Mouse (Mus musculus) CH12F3 (cell line): ENCODE results near the gene Plcb4.
"Not testable (repeated sequence)": the region's sequence is repeated elsewhere in the genome, so short reads cannot be mapped to it uniquely, and the experiment has no call there.

Experiments
- in situ Hi-C: fragments of 300-500 bp; cut with MboI; formaldehyde crosslinking; loops from 2 replicates; pipeline ENCODE4 v1.14.3; 2020; ENCODE audit warnings: low sequenced_read_pairs

The Plcb4 gene

GRCm38 (mm10) chr2:135712331-135712730, 53.5 kb downstream of the Plcb4 start:
- in situ Hi-C loops, result no loop called here

- in situ Hi-C loops, result no loop called here
Measured at GRCm38 (mm10) chr2:135712921-135713320, 54.1 kb downstream of the Plcb4 start.

- in situ Hi-C loops, result no loop called here
Measured at GRCm38 (mm10) chr2:135716180-135716579, 57.4 kb downstream of the Plcb4 start.

- in situ Hi-C loops, result no loop called here
Measured at GRCm38 (mm10) chr2:135717232-135718134, 58.7 kb downstream of the Plcb4 start.

- in situ Hi-C loops, result no loop called here
Measured at GRCm38 (mm10) chr2:135722109-135722508, 63.3 kb downstream of the Plcb4 start.

GRCm38 (mm10) chr2:135723387-135723786, 64.6 kb downstream of the Plcb4 start:
- in situ Hi-C loops, result no loop called here

- in situ Hi-C loops, result no loop called here
Measured at GRCm38 (mm10) chr2:135724489-135724888, 65.7 kb downstream of the Plcb4 start.

GRCm38 (mm10) chr2:135725362-135725761, 66.6 kb downstream of the Plcb4 start:
- in situ Hi-C loops, result no loop called here

GRCm38 (mm10) chr2:135727088-135727487, 68.3 kb downstream of the Plcb4 start:
- in situ Hi-C loops, result no loop called here

- in situ Hi-C loops, result no loop called here
Measured at GRCm38 (mm10) chr2:135727925-135728324, 69.1 kb downstream of the Plcb4 start.

GRCm38 (mm10) chr2:135731591-135731990, 72.8 kb downstream of the Plcb4 start:
- in situ Hi-C loops, result no loop called here

GRCm38 (mm10) chr2:135732651-135733050, 73.8 kb downstream of the Plcb4 start:
- in situ Hi-C loops, result no loop called here

GRCm38 (mm10) chr2:135733926-135734510, 75.2 kb downstream of the Plcb4 start:
- in situ Hi-C loops, result no loop called here

- in situ Hi-C loops, result no loop called here
Measured at GRCm38 (mm10) chr2:135737506-135737905, 78.7 kb downstream of the Plcb4 start.

- in situ Hi-C loops, result not testable (repeated sequence)
Measured at GRCm38 (mm10) chr2:135738022-135738780, 79.4 kb downstream of the Plcb4 start.

GRCm38 (mm10) chr2:135738950-135739349, 80.1 kb downstream of the Plcb4 start:
- in situ Hi-C loops, result no loop called here

- in situ Hi-C loops, result no loop called here
Measured at GRCm38 (mm10) chr2:135742954-135743700, 84.3 kb downstream of the Plcb4 start.

- in situ Hi-C loops, result no loop called here
Measured at GRCm38 (mm10) chr2:135744711-135745110, 85.9 kb downstream of the Plcb4 start.

GRCm38 (mm10) chr2:135745126-135745525, 86.3 kb downstream of the Plcb4 start:
- in situ Hi-C loops, result no loop called here

GRCm38 (mm10) chr2:135748441-135748840, 89.6 kb downstream of the Plcb4 start:
- in situ Hi-C loops, result no loop called here

- in situ Hi-C loops, result no loop called here
Measured at GRCm38 (mm10) chr2:135749606-135750005, 90.8 kb downstream of the Plcb4 start.
